Mouse (Mus musculus) G1E-ER4 (cell line): ENCODE results near the gene Aqp5. TPM values are rescaled to one million over a fixed set of nuclear protein-coding genes. Genes with fewer than 3 reads are reported as not detected.

Experiments
- GATA1 ChIP-seq: IDR thresholded peaks from one replicate; pipeline ENCODE4 v1.8.0; 2012; ENCODE audit warnings: low read length, inconsistent platforms
- polyA plus RNA-seq: library from polyadenylated mRNA; stranded (reverse); fragments of >175 nt; gene quantifications from 2 replicates; pipeline ENCODE4 v1.2.3, GENCODE M21; 2012

Gene Aqp5
- not detected in 2 replicates for polyA plus RNA-seq

DNA sequence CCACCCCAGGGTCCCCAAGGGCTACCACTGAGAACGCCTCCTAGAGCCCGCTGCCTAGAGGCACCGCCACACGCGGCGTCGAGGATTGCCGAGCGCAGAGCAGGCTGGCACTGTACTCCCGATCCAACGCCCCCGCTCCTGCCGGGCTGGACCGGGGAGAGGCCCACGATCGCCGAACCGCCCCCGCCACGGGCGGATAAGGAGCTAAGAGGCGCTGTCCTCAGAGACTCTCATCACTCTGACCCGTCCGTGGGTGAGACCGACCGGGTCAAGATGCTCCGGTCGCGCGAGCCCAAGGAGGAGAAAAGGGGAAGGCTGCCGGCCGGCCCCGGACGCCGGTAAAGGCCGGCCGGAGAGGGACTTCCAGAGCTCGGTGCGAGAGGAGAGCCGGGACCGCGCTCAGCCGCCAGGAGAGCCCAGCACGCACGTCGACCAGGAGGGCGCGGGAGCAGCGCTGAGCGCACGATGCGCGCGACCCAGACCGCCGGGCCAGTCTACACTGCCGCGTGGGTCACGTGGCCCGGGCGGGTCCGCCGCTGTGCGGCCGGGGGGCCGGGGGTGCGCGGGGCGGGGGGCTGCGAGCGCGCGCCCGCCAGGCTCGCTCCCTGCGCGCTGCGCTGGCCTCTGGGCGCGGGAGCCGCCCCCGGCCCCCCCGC, at the start of gene Aqp5:
TSS of gene Aqp5 (plus strand) at position 354 of the 656 bp plus-strand sequence.
- TF ChIP-seq GATA1, result no peak

DNA sequence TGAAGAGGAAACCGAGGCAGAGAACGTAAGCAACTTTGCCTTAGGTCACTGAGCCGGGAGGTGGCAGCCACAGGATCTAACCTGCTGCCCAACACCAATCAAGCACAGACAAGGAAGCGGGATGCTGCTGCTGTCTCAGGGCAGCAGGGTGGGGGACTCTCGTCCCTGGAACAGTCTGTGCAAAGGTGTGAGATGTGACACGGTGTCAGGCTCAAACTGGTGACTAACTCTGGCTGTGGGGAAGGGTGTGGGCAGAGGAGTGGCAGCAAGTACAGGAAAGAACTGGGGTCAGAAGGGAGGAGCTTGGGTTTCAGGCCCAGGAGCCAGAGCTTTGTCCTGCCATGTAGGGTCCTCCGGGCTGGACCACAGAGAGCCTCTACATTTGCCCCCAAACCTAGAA, 46.5 kb upstream of the Aqp5 start:
- no peak for TF ChIP-seq GATA1

GRCm38 (mm10) chr15:99546596-99546995, 44.0 kb upstream of the Aqp5 start:
- TF ChIP-seq GATA1, result no peak

- no peak for TF ChIP-seq GATA1
Observed at GRCm38 (mm10) chr15:99547732-99548131, 42.9 kb upstream of the Aqp5 start.

DNA sequence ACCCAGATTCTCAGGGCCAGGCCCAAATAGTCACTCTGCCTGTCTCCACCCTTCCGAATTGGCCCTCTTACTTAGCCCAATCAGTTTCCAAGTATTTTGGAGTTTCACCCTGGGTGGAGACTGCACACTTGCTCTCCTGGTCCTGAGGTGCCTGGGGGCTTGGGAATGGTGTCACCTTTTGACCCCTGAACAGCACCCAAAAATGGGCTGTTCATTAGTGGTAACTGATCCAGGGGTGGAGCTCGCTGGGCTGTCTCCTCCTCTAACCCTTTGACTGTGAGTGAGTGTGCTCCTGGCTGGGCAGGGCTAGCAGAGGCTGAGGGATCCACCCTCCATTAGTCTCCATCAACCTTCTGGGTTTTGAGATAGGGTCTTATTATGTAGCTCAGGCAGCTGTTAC, 40.7 kb upstream of the Aqp5 start:
- TF ChIP-seq GATA1, result no peak

- TF ChIP-seq GATA1, result no peak
Observed at GRCm38 (mm10) chr15:99553767-99554166, 36.8 kb upstream of the Aqp5 start.

DNA sequence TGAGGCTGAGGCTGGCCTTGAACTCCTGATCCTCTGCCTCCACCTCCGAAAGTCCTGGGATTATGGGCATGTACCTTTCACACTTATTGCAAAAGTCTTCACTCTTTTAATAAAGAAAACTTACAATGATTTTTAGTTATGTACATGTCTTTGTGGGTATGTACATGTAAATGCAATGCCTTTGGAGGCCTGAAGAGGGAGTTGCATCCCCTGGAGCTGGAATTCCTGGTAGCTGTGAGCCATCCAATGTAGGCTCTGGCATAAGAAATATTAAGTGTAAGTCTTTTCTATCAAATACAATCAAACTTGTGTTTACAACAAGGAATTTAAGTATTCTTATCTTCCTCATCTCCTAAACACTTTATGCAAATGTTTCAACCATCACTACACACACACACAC, 31.6 kb upstream of the Aqp5 start:
- TF ChIP-seq GATA1, result no peak

GRCm38 (mm10) chr15:99560246-99560645, 30.3 kb upstream of the Aqp5 start:
- TF ChIP-seq GATA1, result no peak

DNA sequence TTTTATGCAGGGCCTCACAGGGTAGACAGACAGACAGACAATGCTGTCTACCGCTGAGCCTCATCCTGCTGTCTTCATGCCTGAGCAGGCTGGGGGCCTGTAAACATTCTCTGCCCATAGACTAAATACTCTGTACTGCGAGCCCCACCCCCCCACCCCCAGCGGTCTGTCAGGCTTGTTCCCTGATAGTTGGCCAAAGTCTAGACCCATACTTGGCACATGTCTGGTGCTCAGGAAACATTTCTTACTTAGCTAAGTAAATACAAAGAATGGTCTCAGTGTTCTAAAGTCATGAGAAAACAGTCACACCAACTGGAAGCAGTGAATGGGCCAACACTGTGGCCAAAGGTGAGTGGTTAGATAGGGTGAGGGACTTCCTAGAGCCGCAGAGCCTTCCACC, 23.2 kb upstream of the Aqp5 start:
- no peak for TF ChIP-seq GATA1

DNA sequence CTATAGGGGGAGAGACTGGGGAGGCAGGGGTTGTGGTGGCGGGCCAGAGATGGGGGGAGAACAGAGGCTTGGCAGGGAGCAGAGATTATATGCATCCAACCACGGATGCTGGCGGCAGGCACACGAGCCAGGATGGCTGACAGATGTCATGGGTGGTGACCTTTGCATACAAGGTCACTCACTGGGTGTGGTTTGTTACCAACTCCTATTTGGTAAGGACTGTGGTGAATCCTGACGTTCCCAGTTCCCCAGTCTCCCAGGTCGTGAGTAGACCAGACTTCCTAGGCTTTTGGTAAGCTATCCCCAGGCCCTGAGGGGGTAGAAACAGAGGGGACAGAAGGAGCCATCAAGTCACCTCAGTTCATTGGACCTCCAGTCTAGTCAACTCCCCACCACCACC, 21.9 kb upstream of the Aqp5 start:
- no peak for TF ChIP-seq GATA1

DNA sequence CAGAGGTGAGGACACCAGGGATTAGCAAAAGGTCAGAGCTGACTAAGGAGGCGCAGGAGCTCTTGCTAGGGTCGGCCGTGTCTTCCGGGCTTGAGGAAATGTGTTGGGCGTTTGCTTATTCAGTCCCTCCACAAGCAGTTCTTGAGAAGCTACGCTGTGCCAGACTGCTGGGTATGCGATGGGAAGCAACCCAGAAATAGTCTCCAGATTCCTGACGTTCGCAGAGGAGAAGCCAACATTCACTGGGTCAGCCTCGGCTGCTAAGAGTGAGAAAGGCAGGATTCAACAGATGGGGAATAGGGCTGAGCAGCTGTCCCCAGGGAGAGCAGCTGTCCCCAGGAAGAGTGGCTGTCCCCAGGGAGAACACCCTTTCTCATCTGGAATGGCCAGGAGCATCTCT, 21.5 kb upstream of the Aqp5 start:
- TF ChIP-seq GATA1, result no peak

GRCm38 (mm10) chr15:99578802-99579485, 11.6 kb upstream of the Aqp5 start, which contains the start of gene Aqp2:
Aqp2 (plus strand) TSS chr15:99579055.
- TF ChIP-seq GATA1, result no peak

GRCm38 (mm10) chr15:99583463-99584344, 6.9 kb upstream of the Aqp5 start:
- no peak for TF ChIP-seq GATA1

GRCm38 (mm10) chr15:99584407-99585202, 6.0 kb upstream of the Aqp5 start:
- no peak for TF ChIP-seq GATA1

GRCm38 (mm10) chr15:99585741-99586140, 4.8 kb upstream of the Aqp5 start:
- no peak for TF ChIP-seq GATA1
